Mouse (Mus musculus): Measurements from ENCODE around the gene Zfp518a.

Gene Zfp518a

GRCm38 (mm10) chr19:40894519-40895392 is at the start of gene Zfp518a:
TSS of gene Zfp518a (plus strand) at chr19:40894705.
- peak; percentile 79 to 90 for DNase-seq (ENCODE audit: low spot score in 2 of 2)

GRCm38 (mm10) chr19:40844731-40845130 is 49.8 kb upstream of the Zfp518a start:
- DNase-seq (ENCODE audit: low spot score in 2 of 2): no peak

- DNase-seq (ENCODE audit: low spot score in 2 of 2): no peak
Observed at GRCm38 (mm10) chr19:40849391-40849790, 45.1 kb upstream of the Zfp518a start.

- no peak for DNase-seq (ENCODE audit: low spot score in 2 of 2)
Observed at GRCm38 (mm10) chr19:40859555-40859954, 35.0 kb upstream of the Zfp518a start.

- no peak for DNase-seq (ENCODE audit: low spot score in 2 of 2)
Observed at GRCm38 (mm10) chr19:40868284-40868683, 26.2 kb upstream of the Zfp518a start.

- DNase-seq (ENCODE audit: low spot score in 2 of 2): no peak
Observed at GRCm38 (mm10) chr19:40869425-40870105, 24.9 kb upstream of the Zfp518a start.

- peak; percentile 85 to 93 for DNase-seq (ENCODE audit: low spot score in 2 of 2)
Observed at GRCm38 (mm10) chr19:40872955-40873665, 21.4 kb upstream of the Zfp518a start.

- DNase-seq (ENCODE audit: low spot score in 2 of 2): no peak
Observed at GRCm38 (mm10) chr19:40881700-40882099, 12.8 kb upstream of the Zfp518a start.

GRCm38 (mm10) chr19:40888887-40889286 is 5.6 kb upstream of the Zfp518a start:
- no peak for DNase-seq (ENCODE audit: low spot score in 2 of 2)

- no peak for DNase-seq (ENCODE audit: low spot score in 2 of 2)
Observed at GRCm38 (mm10) chr19:40894071-40894506, 416 bp upstream of the Zfp518a start.

GRCm38 (mm10) chr19:40895393-40895703 is 843 bp downstream of the Zfp518a start:
- DNase-seq (ENCODE audit: low spot score in 2 of 2): no peak

- DNase-seq (ENCODE audit: low spot score in 2 of 2): peak in 1 of 2 experiments; percentile 43
Observed at GRCm38 (mm10) chr19:40931581-40932369, 37.3 kb downstream of the Zfp518a start.

- DNase-seq (ENCODE audit: low spot score in 2 of 2): no peak
Observed at GRCm38 (mm10) chr19:40935376-40935775, 40.9 kb downstream of the Zfp518a start.

- DNase-seq (ENCODE audit: low spot score in 2 of 2): no peak
Observed at GRCm38 (mm10) chr19:40936038-40936437, 41.5 kb downstream of the Zfp518a start.

GRCm38 (mm10) chr19:40943552-40943951 is 49.0 kb downstream of the Zfp518a start:
- no peak for DNase-seq (ENCODE audit: low spot score in 2 of 2)

GRCm38 (mm10) chr19:40946937-40947577 is 52.6 kb downstream of the Zfp518a start:
- DNase-seq (ENCODE audit: low spot score in 2 of 2): no peak

- DNase-seq (ENCODE audit: low spot score in 2 of 2): no peak
Observed at GRCm38 (mm10) chr19:40958981-40959380, 64.5 kb downstream of the Zfp518a start.

GRCm38 (mm10) chr19:40962988-40963387 is 68.5 kb downstream of the Zfp518a start:
- peak; percentile 83 to 93 for DNase-seq (ENCODE audit: low spot score in 2 of 2)

GRCm38 (mm10) chr19:40964367-40964891 is 69.9 kb downstream of the Zfp518a start:
- DNase-seq (ENCODE audit: low spot score in 2 of 2): no peak

GRCm38 (mm10) chr19:40964936-40965850 is 70.7 kb downstream of the Zfp518a start:
- DNase-seq (ENCODE audit: low spot score in 2 of 2): no peak
